Mouse (Mus musculus): ENCODE results near the gene Adora2b. TPM values are rescaled to one million over a fixed set of nuclear protein-coding genes. Genes with fewer than 3 reads are reported as not detected.

Adora2b gene
- total RNA-seq (2021) = 1 to 10 TPM; 1.0 to 1.1 TPM
- long read RNA-seq, experiment 1 = 0 reads
- long read RNA-seq, experiment 2, partial matches to known transcripts = 1 of 4 reads
- long read RNA-seq, experiment 2, other reads (novel, unspliced or antisense) = 0 of 4 reads

GRCm38 (mm10) chr11:62248401-62249244, at the start of gene Adora2b:
Gene Adora2b, plus strand, starts transcription at chr11:62248984.
- DNase-seq (ENCODE audit: low spot score in 2 of 2) = peak; percentile 21 to 27

- no peak for DNase-seq (ENCODE audit: low spot score in 2 of 2)
These were observed 47.8 kb upstream of the Adora2b start for GRCm38 (mm10) chr11:62200901-62201512.

- no peak for DNase-seq (ENCODE audit: low spot score in 2 of 2)
These were observed 46.1 kb upstream of the Adora2b start for GRCm38 (mm10) chr11:62202645-62203044.

GRCm38 (mm10) chr11:62209111-62209510, 39.7 kb upstream of the Adora2b start:
- DNase-seq (ENCODE audit: low spot score in 2 of 2) = no peak

GRCm38 (mm10) chr11:62209891-62210290, 38.9 kb upstream of the Adora2b start:
- DNase-seq (ENCODE audit: low spot score in 2 of 2) = no peak

GRCm38 (mm10) chr11:62213384-62213989, 35.3 kb upstream of the Adora2b start:
- no peak for DNase-seq (ENCODE audit: low spot score in 2 of 2)

- DNase-seq (ENCODE audit: low spot score in 2 of 2) = no peak
These were observed 33.7 kb upstream of the Adora2b start for GRCm38 (mm10) chr11:62215107-62215506.

GRCm38 (mm10) chr11:62217751-62218150, 31.0 kb upstream of the Adora2b start:
- no peak for DNase-seq (ENCODE audit: low spot score in 2 of 2)

GRCm38 (mm10) chr11:62220756-62221510, 27.9 kb upstream of the Adora2b start:
- DNase-seq (ENCODE audit: low spot score in 2 of 2) = no peak

- DNase-seq (ENCODE audit: low spot score in 2 of 2) = no peak
These were observed 25.4 kb upstream of the Adora2b start for GRCm38 (mm10) chr11:62223416-62223815.

- DNase-seq (ENCODE audit: low spot score in 2 of 2) = no peak
These were observed 24.8 kb upstream of the Adora2b start for GRCm38 (mm10) chr11:62223962-62224361.

- DNase-seq (ENCODE audit: low spot score in 2 of 2) = no peak
These were observed 24.0 kb upstream of the Adora2b start for GRCm38 (mm10) chr11:62224797-62225196.

- DNase-seq (ENCODE audit: low spot score in 2 of 2) = no peak
These were observed 8.0 kb upstream of the Adora2b start for GRCm38 (mm10) chr11:62240631-62241261.

GRCm38 (mm10) chr11:62243871-62244270, 4.9 kb upstream of the Adora2b start:
- DNase-seq (ENCODE audit: low spot score in 2 of 2) = no peak

GRCm38 (mm10) chr11:62244471-62244870, 4.3 kb upstream of the Adora2b start:
- DNase-seq (ENCODE audit: low spot score in 2 of 2) = no peak

GRCm38 (mm10) chr11:62247759-62248400, 904 bp upstream of the Adora2b start:
- DNase-seq (ENCODE audit: low spot score in 2 of 2) = no peak

- DNase-seq (ENCODE audit: low spot score in 2 of 2) = no peak
These were observed 668 bp downstream of the Adora2b start for GRCm38 (mm10) chr11:62249266-62250037.

GRCm38 (mm10) chr11:62251047-62251446, 2.3 kb downstream of the Adora2b start:
- no peak for DNase-seq (ENCODE audit: low spot score in 2 of 2)

- no peak for DNase-seq (ENCODE audit: low spot score in 2 of 2)
These were observed 4.6 kb downstream of the Adora2b start for GRCm38 (mm10) chr11:62253380-62253779.
